Mouse (Mus musculus) myocyte (in vitro differentiated cells): ENCODE results near the gene Meiob.

Experiments used
- CEBPB ChIP-seq: IDR thresholded peaks from 2 replicates; pipeline ENCODE4 v1.6.1; 2011; ENCODE audit warnings: mild to moderate bottlenecking, moderate library complexity; ENCODE audit not compliant: poor library complexity, insufficient read depth, severe bottlenecking
- E2F4 ChIP-seq: IDR thresholded peaks from one replicate; pipeline ENCODE4 v1.6.1; 2011; ENCODE audit warnings: mild to moderate bottlenecking, control low read depth, moderate library complexity; ENCODE audit not compliant: insufficient read depth
- MAX ChIP-seq: IDR thresholded peaks from one replicate; pipeline ENCODE4 v1.6.1; 2011; ENCODE audit warnings: low read depth, mild to moderate bottlenecking, control low read depth
- MYOD1 ChIP-seq, 3 experiments: IDR thresholded peaks; one replicate each; pipeline ENCODE4 v1.6.1; 2011; ENCODE audit warnings: control low read depth in 2 of 3, low read depth in 2 of 3, mild to moderate bottlenecking in 2 of 3, moderate library complexity in 1 of 3; ENCODE audit not compliant: insufficient read length in 2 of 3, control insufficient read depth in 1 of 3
- MYOG ChIP-seq, 3 experiments: IDR thresholded peaks; one replicate each; pipeline ENCODE4 v1.6.1; 2011; ENCODE audit warnings: control low read depth in 2 of 3, low read depth in 2 of 3, mild to moderate bottlenecking in 2 of 3; ENCODE audit not compliant: insufficient read length in 2 of 3, control insufficient read depth in 1 of 3, insufficient read depth in 1 of 3
- POLR2A ChIP-seq: IDR thresholded peaks from one replicate; pipeline ENCODE4 v1.6.1; 2011; ENCODE audit warnings: low read depth, mild to moderate bottlenecking, control low read depth, moderate library complexity; ENCODE audit not compliant: insufficient read length
- POLR2AphosphoS2 ChIP-seq: IDR thresholded peaks from one replicate; pipeline ENCODE4 v1.6.1; 2011; ENCODE audit warnings: low read depth, control low read depth; ENCODE audit not compliant: insufficient read length
- REST ChIP-seq: IDR thresholded peaks from one replicate; pipeline ENCODE4 v1.6.1; 2011; ENCODE audit warnings: mild to moderate bottlenecking, control low read depth, moderate library complexity; ENCODE audit not compliant: insufficient read depth, insufficient read length
- SRF ChIP-seq: IDR thresholded peaks from one replicate; pipeline ENCODE4 v1.6.1; 2011; ENCODE audit warnings: low read depth; ENCODE audit not compliant: control insufficient read depth, insufficient read length
- TCF12 ChIP-seq: IDR thresholded peaks from one replicate; pipeline ENCODE4 v1.6.1; 2011; ENCODE audit warnings: mild to moderate bottlenecking, control low read depth; ENCODE audit not compliant: poor library complexity, insufficient read depth, severe bottlenecking
- TCF3 ChIP-seq: IDR thresholded peaks from one replicate; pipeline ENCODE4 v1.6.1; 2011; ENCODE audit warnings: low read depth, control low read depth; ENCODE audit not compliant: insufficient read length
- USF1 ChIP-seq: IDR thresholded peaks from one replicate; pipeline ENCODE4 v1.6.1; 2011; ENCODE audit warnings: low read depth, mild to moderate bottlenecking, control low read depth, moderate library complexity

DNA sequence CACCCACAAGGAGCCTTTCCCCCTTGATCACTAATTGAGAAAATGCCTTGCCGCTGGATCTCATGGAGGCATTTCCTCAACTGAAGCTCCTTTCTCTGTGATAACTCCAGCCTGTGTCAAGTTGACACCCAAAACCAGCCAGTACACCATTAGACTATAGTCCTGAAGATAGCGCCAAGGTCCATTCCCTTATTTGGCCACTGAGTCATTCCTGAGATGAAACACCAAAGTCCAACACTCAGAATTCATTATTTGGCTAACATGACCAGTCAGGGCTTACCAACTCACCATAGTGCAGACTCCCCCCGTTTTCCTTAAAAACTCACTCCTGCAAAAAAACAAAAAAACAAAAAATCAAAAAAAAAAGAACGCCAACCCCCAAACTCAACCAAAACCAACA is 4.6 kb upstream of the Meiob start:
- TF ChIP-seq SRF (no peak), CEBPB (no peak), USF1 (no peak), MAX (no peak), POLR2A (no peak), MYOD1 (IDR thresholded peaks at IDR 0.05; ENCODE audit: control insufficient read depth in 1 of 3, insufficient read length in 2 of 3, low read depth in 2 of 3) (no peak), MYOG (IDR thresholded peaks at IDR 0.05; ENCODE audit: control insufficient read depth in 1 of 3, insufficient read depth in 1 of 3, insufficient read length in 2 of 3, low read depth in 2 of 3) (no peak), E2F4 (no peak), POLR2AphosphoS2 (no peak), TCF12 (no peak), TCF3 (no peak), REST (no peak)
